Mouse (Mus musculus) thymus, adult 2 months (tissue): ENCODE measurements around the gene Gm42791. TPM values are rescaled to one million over a fixed set of nuclear protein-coding genes. Genes with fewer than 3 reads are reported as not detected.

Experiments
- DNase-seq: peaks from one replicate; pipeline ENCODE4 v3.0.0; 2021
- H3K27ac ChIP-seq: fragments of 200-500 bp; 2 replicates; pipeline ENCODE4 v1.5.1; 2012; ENCODE audit warnings: low read length, control low read depth; ENCODE audit not compliant: control insufficient read depth, insufficient read depth
- H3K27me3 ChIP-seq: fragments of 200-500 bp; 2 replicates; pipeline ENCODE4 v1.6.1; 2012; ENCODE audit warnings: mild to moderate bottlenecking, low read length, moderate library complexity, mixed read lengths; ENCODE audit not compliant: control insufficient read depth, insufficient read depth
- H3K36me3 ChIP-seq: fragments of 200-500 bp; 2 replicates; pipeline ENCODE4 v1.6.1; 2012; ENCODE audit warnings: mild to moderate bottlenecking, low read length, moderate library complexity; ENCODE audit not compliant: control insufficient read depth, insufficient read depth
- H3K4me1 ChIP-seq: fragments of 200-500 bp; replicated peaks from 2 replicates; pipeline ENCODE4 v1.6.1; 2012; ENCODE audit warnings: low read length; ENCODE audit not compliant: control insufficient read depth, insufficient read depth
- H3K4me3 ChIP-seq: fragments of 200-500 bp; 2 replicates; pipeline ENCODE4 v1.5.1; 2012; ENCODE audit warnings: mild to moderate bottlenecking, low read length, control low read depth, moderate library complexity; ENCODE audit not compliant: control insufficient read depth, insufficient read depth
- CTCF ChIP-seq: fragments of 200-500 bp; IDR thresholded peaks from 2 replicates; pipeline ENCODE4 v1.5.1; 2012; ENCODE audit warnings: mild to moderate bottlenecking, control low read depth, low read length, moderate library complexity, borderline replicate concordance; ENCODE audit not compliant: control insufficient read depth, poor library complexity, insufficient read depth; ENCODE audit errors: extremely low read depth
- POLR2A ChIP-seq: fragments of 200-500 bp; IDR thresholded peaks from 2 replicates; pipeline ENCODE4 v1.6.1; 2012; ENCODE audit warnings: mild to moderate bottlenecking, low read length, control low read depth, moderate library complexity; ENCODE audit not compliant: control insufficient read depth, poor library complexity, insufficient read depth; ENCODE audit errors: extremely low read depth
- WGBS: fragments of 180-500 bp; shearing (Covaris S2); methylation state at CpG from one replicate; pipeline ENCODE4 v1.1.7; 2018; 5-methylcytosine and 5-hydroxymethylcytosine counted together
- polyA plus RNA-seq: library from polyadenylated mRNA; depleted of rRNA; stranded (reverse); fragments of >200 nt; gene quantifications from 2 replicates; pipeline ENCODE4 v1.2.3, GENCODE M21; 2012

Gene Gm42791
- polyA plus RNA-seq, 1 experiment, result not detected

DNA sequence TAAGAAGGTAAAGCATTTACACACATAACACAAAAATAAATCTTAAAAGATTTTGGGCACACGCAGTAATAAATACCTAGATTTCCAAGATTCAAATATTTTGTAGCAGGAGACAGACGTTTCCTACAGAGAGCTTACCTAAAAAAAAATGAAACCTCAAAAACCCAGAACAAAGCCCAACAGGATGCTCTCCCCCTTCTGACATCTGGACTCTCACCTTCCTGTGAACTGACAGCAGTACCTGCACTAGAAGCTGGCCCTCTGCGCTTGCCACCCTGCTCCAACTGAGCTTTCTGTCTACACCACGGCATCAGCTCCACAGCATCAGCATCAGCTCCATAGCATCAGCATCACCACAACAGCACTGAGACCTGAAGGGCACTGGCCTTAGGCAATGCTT, 84.9 kb downstream of the Gm42791 start:
- no peaks in the 10 kb centered on the region for H3K36me3 ChIP-seq
- no peak for DNase-seq
- H3K27me3 ChIP-seq, result no peaks in the 10 kb centered on the region
- 17% methylated on average over 4 of the region's 4 CpGs for WGBS
- TF ChIP-seq CTCF (no peak), POLR2A (no peak)
- peaks cover 54% of the 10 kb centered on the region for H3K4me1 ChIP-seq
- no peak overlapping the region for H3K27ac ChIP-seq
- no peak overlapping the region for H3K4me3 ChIP-seq

DNA sequence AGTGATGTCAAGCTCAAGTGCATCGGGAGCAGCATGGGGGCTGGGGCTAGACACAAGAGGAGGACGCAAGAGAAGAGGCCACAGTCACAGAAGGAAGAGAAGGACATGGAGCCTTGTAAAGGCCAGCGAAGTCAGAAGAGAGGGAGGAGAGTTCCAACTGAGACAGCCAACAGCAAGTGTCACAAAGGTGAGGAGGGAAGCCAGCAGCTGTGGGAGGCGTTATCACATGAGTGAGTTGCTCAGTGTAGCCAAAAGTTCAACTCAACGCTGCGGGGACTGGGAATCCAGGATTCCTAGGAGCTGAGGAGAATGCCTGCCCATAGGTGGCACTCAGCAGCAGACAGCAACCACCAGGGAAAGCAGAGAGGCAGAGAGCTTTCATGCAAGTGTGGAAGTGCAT, 85.5 kb downstream of the Gm42791 start:
- Histone ChIP-seq H3K4me1 (peaks cover 55% of the 10 kb centered on the region), H3K4me3 (no peak overlapping the region), H3K27me3 (no peaks in the 10 kb centered on the region), H3K36me3 (no peaks in the 10 kb centered on the region), H3K27ac (no peak overlapping the region)
- WGBS, result 89% methylated on average over 6 of the region's 6 CpGs
- no peak for DNase-seq
- TF ChIP-seq CTCF (no peak), POLR2A (no peak)

DNA sequence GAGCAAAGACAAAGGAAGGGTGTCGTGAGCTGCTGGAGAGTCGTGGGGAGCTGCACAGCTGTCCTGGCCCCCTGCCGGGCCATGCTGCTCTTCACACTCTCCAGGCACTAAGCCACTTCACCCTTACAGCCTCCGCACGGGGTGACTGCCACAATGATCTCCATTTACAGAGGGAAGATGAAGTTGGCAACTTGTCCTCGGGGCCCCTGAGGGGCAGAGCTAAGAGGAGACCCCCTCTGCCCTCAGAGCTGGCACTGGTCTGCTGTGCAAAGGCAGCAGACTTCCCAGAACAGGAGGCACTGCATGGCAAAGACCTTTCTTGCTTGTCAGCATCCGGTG, 85.9 kb downstream of the Gm42791 start:
- 78% methylated on average over 7 of the region's 7 CpGs for WGBS
- no peak for TF ChIP-seq CTCF
- TF ChIP-seq POLR2A, result no peak
- no peak overlapping the region for H3K27ac ChIP-seq

DNA sequence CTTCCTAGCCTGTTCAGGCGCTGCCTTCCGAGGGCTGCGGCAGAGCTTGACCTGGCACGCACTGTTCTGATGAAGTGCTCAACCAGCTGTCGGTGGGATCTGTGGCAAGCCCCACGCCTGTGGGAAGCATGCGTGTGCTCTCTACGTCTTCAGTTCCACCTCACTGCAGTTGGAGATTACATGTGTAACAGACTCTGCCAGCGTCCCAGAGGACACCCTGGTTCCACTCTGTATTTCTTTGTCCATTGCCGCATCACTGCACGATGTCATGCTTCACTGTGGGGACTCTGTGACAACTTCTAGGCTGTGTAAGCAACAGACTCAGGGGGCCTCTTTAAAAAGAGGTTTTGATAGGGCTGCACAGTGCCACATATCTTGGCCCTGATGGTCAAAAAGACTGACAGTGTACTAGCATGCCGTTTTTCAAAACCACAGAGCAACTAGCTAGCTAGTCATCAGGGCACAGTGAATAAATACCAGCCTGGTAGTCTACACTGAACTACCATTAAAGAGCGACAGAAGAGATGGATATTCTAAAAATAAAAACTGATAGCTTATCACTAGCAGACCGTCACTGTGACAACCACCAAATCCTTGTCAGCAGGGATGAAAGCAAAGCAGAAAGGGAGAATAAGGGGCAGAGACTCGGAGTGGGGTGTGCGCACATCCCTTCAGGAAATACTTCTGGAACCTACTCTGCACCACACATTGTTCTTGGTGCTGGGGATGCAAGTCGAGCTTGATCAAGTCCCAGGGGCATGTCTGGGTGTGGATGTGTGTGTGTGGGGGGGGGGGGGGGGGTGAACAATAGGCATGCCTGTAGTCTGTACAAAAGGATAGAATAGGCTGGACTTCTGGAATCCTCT, 86.5 kb downstream of the Gm42791 start:
- Histone ChIP-seq H3K27ac (no peak overlapping the region), H3K4me3 (no peak overlapping the region), H3K4me1 (peaks cover 55% of the 10 kb centered on the region), H3K36me3 (no peaks in the 10 kb centered on the region), H3K27me3 (no peaks in the 10 kb centered on the region)
- no peak for DNase-seq
- TF ChIP-seq CTCF (no peak), POLR2A (no peak)
- WGBS, result 77% methylated on average over 17 of the region's 17 CpGs

More for the DNA sequence above, 85.9 kb downstream of the Gm42791 start:
- H3K4me1 ChIP-seq, result peaks cover 55% of the 10 kb centered on the region
- no peak for DNase-seq
- H3K4me3 ChIP-seq, result no peak overlapping the region
- no peaks in the 10 kb centered on the region for H3K36me3 ChIP-seq
- no peaks in the 10 kb centered on the region for H3K27me3 ChIP-seq

DNA sequence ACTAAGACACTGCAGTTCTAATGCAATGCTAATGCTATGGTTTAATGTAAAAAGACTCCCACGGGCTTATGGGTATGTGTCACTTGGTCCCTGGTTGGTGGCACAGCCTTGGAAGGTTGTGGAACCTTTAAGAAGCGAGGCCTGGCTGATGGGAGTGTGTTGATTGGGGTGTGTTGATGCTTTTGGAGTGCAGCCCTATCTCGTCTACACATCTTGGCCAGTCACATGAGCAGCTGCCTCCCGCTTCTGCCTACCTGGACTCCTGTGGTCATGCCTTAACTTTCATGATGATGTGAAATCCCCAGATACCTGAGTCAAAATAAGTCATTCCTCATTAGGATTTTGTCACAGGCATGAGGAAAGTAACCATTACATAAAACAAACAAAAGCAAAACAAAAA, 88.6 kb downstream of the Gm42791 start:
- no peaks in the 10 kb centered on the region for H3K36me3 ChIP-seq
- H3K4me3 ChIP-seq, result no peak overlapping the region
- H3K27ac ChIP-seq, result peak overlapping the region; percentile 35; the same call in 1 of the 2 replicates
- 86% methylated on average over 4 of the region's 4 CpGs for WGBS
- H3K27me3 ChIP-seq, result no peaks in the 10 kb centered on the region
- TF ChIP-seq CTCF (no peak), POLR2A (no peak)
- H3K4me1 ChIP-seq, result peaks cover 47% of the 10 kb centered on the region
- no peak for DNase-seq

DNA sequence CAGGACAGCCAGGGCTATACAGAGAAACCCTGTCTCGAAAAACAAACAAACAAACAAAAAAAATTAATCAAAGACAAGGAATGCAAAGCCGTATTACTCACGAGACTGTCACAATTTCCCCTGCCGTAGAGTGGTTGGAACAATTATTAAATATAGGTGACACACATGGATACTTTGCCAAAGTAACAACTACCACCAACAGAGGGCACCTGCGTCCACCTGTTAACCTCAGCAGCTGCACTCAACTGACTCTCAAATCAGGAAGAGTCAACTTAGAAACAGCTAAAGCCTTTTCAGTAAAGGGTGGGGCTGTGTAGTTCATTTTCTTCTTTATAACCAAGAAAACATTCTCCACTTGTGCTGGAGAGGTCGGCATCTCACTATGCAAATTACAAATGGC, 90.1 kb downstream of the Gm42791 start:
- H3K36me3 ChIP-seq, result no peaks in the 10 kb centered on the region
- H3K4me1 ChIP-seq, result peaks cover 37% of the 10 kb centered on the region
- H3K4me3 ChIP-seq, result no peak overlapping the region
- TF ChIP-seq CTCF (no peak), POLR2A (no peak)
- H3K27me3 ChIP-seq, result no peaks in the 10 kb centered on the region
- H3K27ac ChIP-seq, result no peak overlapping the region
- WGBS, result 51% methylated on average over 6 of the region's 6 CpGs
- peak; percentile 76 for DNase-seq

DNA sequence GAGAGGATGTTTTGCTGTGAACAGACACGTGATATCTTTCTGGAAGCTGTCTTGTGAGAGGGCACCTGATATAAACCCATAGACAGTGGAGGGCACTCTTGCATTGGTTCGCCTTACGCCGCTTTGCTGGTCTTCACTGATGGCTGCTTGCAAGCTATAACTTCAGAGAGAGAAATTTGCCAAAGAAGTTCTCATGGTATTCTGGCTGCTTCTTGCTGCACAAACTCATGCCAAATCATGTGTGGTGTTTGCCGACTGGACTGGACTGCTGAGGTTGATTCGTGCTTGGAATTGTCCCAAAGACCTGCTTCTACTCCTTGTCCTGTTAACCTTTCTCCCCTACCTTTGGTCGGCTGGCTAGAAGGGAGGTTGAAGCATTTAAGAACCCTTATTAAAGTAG, 95.6 kb downstream of the Gm42791 start:
- TF ChIP-seq CTCF (no peak), POLR2A (no peak)
- no peak overlapping the region for H3K27ac ChIP-seq

More for the DNA sequence above, 95.6 kb downstream of the Gm42791 start:
- Histone ChIP-seq H3K4me3 (no peak overlapping the region), H3K4me1 (peaks cover 10% of the 10 kb centered on the region), H3K27me3 (no peaks in the 10 kb centered on the region), H3K36me3 (no peaks in the 10 kb centered on the region)
- DNase-seq, result no peak
- 96% methylated on average over 7 of the region's 7 CpGs for WGBS
